Mouse (Mus musculus) cerebellum, postnatal 36 days (tissue): ENCODE measurements around the gene Nutm1.
"Not testable (repeated sequence)": the region's sequence is repeated elsewhere in the genome, so short reads cannot be mapped to it uniquely, and the experiment has no call there.

Experiments used
- DNase-seq, 2 experiments: peaks; one replicate each; pipeline ENCODE4 v3.0.0; 2021 to 2022; ENCODE audit warnings: mixed read lengths in 2 of 2

Nutm1 gene

GRCm38 (mm10) chr2:112259241-112259962 lies at the start of gene Nutm1:
Gene Nutm1, minus strand, starts transcription at chr2:112259291.
- DNase-seq, result no peak

- no peak for DNase-seq
Measured at GRCm38 (mm10) chr2:112308671-112309070, 49.6 kb upstream of the Nutm1 start.

- DNase-seq, result no peak
Measured at GRCm38 (mm10) chr2:112298221-112298620, 39.1 kb upstream of the Nutm1 start.

GRCm38 (mm10) chr2:112296211-112296610 lies 37.1 kb upstream of the Nutm1 start:
- DNase-seq, result no peak

GRCm38 (mm10) chr2:112292823-112293222 lies 33.7 kb upstream of the Nutm1 start:
- DNase-seq, result no peak

DNA sequence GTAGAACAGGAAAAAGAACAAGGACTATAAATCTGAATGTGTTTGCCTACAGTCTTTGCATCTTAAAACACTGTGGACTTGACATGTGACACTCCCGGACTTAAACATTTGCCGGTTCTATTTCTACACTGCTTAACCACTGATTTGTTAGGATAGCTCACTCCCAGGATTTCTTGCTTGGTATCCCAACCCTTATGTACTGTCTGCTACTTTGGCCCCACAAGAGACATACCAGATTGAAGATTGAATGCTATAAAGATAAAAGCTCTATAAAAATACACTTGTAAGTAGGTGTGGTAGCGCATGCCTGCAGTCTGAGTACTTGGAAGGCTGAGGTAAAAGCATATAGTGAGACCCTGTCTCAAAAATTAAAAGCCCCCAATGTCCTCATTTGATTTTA lies 30.4 kb upstream of the Nutm1 start:
- no peak for DNase-seq

GRCm38 (mm10) chr2:112287059-112287458 lies 28.0 kb upstream of the Nutm1 start:
- no peak for DNase-seq

DNA sequence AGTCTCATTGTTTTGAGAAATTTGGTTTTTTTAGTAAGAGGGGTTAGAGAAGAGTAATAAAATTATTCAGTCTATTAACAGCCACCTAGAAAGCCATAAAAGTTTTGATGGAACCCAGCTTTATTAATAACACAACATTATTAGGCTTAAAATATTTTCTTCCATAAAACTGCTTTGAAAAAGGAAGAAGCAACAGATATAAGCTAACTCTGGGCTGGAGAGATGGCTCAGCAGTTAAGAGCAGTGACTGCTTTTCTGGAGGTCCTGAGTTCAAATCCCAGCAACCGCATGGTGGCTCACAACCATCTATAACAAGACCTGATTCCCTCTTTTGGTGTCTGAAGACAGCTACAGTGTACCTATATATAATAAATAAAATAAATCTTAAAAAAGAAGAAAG lies 27.0 kb upstream of the Nutm1 start:
- not testable (repeated sequence) for DNase-seq

DNA sequence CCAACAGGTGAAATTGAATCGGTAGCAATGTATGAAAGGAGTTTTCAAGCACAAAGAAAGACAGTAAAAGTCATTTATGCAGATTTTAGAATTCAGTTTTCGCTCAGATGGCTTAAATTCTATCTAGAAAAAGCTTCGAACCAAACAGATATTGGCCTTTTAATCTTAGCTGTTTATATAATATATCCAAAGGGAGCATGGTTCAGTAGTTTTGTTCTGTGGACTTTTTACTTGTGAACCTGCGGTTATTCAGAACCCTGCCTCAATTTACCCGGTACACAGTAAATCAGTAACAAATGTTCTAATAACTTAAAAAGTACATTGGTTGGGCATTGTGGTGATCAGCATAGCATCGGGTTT lies 25.9 kb upstream of the Nutm1 start:
- DNase-seq, result no peak

DNA sequence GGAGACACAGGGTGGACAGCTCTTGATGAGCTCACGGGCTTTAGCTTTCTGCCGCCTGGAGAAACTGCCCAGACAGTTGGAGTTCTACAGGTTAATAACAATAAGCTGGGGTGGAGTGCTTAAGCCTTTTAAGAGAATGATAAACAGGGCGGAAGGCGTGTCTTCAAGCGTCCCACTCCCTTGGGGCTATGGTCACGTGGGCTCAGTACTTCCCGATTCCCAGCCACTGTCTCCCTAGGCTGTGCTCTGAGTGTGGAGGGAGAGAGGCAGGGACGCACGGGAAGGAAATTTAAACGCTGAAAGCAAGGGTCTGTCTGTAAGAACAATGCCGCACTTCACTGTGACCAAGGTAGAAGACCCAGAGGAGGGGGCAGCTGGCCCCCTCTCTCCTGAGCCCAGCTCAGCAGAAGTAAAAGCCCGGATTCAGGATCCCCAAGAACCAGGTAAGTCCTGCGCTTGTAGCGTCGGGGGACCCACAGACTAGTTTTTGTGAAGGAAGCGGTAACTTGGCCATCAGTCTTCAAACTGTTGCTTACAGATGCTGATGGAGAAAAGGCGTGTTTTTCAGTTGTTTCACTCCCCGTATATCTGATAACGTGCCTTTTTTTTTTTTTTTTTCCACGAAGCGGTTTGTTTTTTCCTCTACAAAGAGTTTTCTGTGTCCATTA lies 25.4 kb upstream of the Nutm1 start:
- DNase-seq, result no peak

DNA sequence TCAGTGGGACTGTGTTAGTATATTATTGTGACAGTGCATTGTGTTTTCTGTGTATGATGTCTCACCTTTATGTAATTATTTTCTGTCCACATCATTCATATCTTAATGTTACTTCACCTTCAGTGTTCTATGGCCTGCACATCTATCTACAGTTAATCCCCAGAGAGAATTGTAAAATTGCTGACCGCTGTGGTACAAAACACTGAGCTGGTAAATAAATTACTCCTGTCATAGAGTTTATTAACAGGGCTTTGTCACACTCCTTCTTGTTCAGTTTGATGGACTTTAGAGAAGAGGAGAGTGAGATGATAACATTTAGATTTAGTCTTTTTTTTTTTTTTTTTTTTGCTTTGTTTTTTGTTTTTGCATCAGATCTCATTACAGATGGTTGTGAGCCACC lies 23.8 kb upstream of the Nutm1 start:
- DNase-seq, result no peak

DNA sequence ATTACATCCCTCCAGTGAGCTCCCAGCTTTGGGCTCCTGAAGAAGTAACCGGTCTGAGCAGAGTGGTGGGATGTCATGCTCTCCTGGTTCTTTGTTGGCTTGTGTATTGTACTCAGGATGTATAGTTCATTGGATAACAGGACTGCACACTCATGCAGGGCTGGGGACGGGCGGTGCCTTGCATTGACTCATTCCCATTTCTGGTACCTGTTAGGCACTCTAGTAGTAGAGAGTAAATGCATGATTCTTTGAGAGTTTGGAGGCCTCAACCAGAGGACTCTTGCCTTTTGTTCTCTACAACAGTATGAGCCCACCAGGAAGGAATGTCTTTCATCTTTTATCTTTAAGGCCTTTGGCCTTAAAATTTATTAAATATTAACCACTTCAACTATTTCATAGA lies 17.8 kb upstream of the Nutm1 start:
- no peak for DNase-seq

DNA sequence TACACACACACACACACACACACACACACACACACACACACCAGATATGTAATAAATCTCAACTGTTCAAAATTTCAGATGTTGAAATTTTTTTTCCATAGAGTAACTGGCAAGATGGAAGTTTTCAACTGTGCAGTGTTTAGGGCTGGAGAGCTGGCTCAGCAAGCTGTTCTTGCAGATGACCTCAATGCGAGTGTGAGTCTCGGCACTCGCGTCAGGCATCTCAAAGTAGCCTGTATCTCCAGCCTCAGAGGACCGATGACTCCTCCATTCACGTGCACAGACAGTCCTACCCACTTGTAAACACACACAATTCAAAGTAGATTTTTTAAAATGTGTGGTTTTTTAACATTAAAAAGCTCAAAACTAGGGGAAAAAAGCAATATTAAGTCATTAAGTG lies 14.4 kb upstream of the Nutm1 start:
- DNase-seq, result no peak

DNA sequence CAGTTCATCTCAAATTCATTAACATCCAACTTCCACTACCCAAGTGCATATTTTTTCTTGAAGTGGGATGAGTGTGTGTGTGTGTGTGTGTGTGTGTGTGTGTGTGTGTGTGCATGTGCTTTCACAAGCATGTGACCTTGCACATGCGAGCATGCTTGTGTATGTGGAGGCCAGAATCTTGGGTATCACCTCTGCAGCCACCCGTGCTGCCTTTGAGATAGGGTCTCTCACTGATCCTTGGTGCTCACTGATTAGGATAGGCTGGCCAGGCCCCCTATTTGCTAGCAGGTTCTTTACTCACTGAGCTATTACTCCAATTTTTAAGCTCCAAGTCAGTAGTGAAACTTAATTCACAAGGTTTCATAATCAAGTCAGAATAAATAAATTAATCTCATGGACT lies 13.8 kb upstream of the Nutm1 start:
- no peak for DNase-seq

DNA sequence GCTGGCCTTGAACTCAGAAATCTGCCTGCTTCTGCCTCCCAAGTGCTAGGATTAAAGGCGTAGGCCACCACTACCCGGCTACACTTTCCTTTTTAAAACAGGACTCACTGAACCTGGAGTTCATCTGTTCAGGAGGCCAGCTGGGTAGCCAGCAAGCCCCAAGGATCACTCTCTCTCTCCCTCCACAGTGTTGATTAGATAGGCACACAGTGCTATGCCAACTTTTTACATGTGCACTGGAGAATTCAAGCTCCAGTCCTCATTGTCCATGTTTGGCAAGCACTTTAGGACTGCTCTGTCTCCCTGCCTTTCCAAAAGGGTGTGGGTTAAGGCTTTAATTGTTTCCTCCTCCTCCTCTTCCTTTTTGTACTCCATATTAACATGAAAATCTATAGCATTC lies 10.9 kb upstream of the Nutm1 start:
- no peak for DNase-seq

DNA sequence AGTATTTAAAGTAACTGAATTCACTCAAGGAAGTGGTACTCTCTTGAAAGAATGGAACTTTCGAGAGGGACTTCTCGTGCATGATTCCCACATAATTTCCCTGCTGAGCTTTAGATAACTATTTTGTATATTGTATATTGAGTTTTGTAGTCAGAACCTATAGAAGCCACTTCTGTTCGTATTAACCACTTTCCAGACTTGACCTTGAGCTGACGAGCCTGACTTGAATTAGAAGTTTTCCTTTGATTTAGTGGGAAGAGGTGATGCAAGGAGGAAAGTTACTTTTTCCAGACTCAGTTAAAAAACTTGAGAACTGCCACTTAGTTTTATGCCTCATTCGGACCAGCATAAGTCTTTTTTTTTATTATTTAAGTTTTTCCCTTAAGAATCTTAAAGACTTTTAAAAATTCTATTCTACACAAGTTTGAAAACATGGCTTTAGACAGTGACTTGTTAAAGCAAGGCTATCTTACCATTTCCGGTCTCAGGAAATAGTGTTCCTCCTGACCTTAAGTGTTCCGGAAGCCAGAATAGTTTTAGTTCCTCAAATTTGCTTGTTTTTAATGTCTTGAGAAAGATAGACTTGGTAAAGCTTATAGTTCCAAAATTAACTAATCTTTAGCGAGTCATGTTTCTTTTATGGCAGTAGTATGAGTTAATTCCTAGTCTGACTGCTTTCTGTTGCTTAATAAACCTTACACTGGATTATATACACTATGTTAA lies 8.6 kb upstream of the Nutm1 start:
- DNase-seq, result no peak

DNA sequence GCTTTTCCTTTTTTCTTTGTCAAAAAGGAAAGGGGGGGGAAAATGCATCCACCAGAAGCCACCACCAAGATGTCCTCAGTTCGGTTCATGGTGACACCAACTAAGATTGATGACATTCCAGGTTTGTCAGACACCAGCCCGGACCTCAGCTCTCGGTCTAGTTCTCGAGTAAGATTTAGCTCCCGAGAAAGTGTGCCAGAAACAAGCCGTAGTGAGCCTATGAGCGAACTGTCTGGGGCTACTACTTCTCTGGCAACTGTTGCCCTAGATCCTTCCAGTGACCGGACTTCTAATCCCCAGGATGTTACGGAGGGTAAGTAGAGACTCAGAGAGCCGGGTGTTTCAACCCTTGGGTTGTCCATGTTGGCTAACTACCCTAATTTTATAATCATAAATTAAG lies 7.7 kb upstream of the Nutm1 start:
- DNase-seq, result peak in 1 of 2 experiments; percentile 34

GRCm38 (mm10) chr2:112266242-112266592 lies 7.1 kb upstream of the Nutm1 start, which contains the start of gene Gm21985:
Gene Gm21985, plus strand, starts transcription at chr2:112266314.
- peak; percentile 42 to 49 for DNase-seq

DNA sequence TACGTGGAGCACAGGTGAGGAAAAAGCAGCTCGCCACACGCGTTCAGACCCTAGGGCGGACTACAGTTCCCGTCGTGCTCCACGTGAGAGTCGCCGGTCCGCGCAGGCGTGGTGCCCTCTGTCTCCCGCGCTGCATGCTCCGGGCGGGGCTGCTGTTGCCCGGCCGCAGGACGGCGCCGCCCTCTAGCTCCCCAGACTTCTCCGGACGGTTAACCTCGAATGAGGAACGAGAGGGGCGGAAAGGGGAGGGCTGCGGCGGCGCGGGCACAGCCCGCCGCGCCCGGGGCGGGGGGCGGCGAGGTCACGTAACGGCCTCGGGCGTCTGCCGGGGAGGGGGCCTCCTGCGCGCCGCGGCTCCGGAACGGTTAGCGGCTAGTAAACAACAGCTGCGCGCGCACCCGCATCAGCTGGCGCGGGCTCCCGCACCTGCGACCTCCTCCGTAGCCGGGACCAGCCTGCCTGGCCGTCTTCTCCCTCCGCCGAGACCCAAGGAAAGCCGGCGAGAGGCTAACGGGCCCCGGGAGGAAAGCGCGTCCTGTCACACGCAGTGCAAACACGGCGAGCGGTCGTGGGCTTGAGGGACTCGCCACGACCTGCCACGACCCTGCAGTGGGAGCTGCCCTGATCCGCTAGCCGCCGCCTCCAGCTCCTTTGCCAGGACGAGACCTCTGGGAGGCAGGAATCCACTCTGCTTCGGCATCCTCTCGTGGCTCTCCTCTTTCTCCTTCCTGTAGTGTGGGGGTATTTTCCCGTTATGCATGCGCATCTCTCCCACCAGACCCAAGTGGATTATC lies 6.6 kb upstream of the Nutm1 start, which contains the start of gene Slc12a6:
Gene Slc12a6, plus strand, starts transcription at position 378 of the 794 bp plus-strand sequence.
- peak; percentile 91 to 94 for DNase-seq

- DNase-seq, result no peak
Measured at GRCm38 (mm10) chr2:112264364-112264763, 5.3 kb upstream of the Nutm1 start.

DNA sequence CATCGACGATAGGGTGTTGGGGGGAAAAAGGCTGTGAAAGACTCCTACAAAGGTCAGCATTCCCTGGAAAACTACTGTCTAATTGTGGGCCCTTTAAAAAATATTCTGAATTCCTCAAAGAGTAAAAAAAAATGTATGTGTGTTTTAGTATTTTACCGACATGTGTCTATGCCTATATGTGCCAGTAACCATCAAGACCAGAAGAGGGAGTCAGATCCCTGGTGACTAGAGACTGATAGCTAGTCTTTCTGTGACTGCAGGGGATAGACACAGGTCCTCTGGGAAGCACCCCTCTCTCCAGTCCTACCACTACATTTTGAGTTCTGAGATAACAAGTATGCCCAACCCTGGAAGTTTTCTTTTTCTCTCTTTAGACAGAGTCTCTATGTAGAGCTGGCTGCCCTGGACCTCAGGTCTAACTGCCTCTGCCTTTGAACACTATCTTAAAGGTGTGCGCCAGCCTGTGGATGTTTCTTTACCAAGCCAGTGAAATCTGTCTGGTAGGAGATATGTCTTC lies 3.7 kb upstream of the Nutm1 start:
- DNase-seq, result no peak

GRCm38 (mm10) chr2:112261748-112262653 lies 2.9 kb upstream of the Nutm1 start, which contains the start of gene Nop10:
Gene Nop10, plus strand, starts transcription at chr2:112261926.
- DNase-seq, result peak; percentile 81 to 93
